Mouse (Mus musculus): ENCODE data around the gene Lactb.

The Lactb gene

GRCm38 (mm10) chr9:66975239-66975645, at the start of gene Lactb:
TSS of gene Lactb (minus strand) at chr9:66975484.
- peak; percentile 95 to 96 for DNase-seq

DNA sequence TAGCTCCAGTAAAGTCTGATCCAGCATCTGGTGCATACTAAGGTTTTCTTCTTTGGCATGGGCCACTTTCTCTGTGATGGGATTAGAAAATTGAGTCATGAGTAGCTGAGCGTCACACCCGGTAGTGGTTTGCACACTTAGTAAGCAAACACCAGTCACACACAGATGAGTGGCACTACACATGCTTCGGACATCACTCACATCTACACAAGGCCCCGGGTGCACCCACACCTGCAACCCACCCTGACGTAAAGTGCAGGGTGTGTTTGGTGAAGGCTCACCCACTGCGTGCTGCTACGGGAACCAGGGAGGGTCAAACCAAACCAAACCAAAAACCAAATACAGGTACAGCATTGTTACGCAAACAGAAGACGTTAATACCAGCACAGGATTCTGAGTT, 48.1 kb upstream of the Lactb start:
- peak; percentile 47 to 65 for DNase-seq

- no peak for DNase-seq
Observed at GRCm38 (mm10) chr9:67020063-67020462, 44.8 kb upstream of the Lactb start.

DNA sequence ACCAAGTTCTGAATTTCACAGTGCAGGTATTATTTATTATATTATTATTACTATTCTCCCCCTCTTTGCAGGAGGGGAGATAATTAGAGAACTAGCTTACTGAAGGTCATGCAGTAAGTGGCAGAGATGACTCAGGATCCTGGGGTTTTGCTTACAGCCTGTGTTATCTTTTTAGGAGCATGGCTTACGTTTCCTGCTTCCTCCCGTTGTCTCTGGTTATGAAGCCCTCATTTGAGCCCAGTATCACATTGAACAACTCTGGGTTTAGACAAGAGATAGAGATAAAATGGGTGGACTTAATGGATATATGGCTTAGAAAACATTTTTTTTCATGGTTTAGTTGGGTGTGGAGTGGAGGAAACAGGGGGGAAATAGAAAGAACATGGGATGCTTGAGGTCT, 38.2 kb upstream of the Lactb start:
- DNase-seq, result no peak

DNA sequence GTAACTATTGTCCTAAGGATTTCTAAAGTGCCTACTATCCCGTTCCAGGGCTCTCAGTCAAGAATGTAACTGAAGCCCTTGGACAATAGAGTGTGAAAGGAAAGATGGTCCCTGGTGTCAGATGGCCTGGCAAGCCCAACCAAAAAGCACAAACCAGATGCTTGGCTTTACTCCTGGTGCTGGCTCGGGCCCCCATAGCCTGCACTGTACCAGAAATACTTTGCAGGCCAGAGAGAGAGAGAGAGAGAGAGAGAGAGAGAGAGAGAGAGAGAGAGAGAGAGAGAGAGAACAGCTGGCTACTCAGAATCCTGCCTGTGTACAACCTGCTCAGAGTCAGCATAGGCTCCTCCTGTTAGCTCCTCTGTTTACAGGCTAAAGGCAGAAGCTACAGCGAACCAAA, 37.2 kb upstream of the Lactb start:
- DNase-seq, result peak; percentile 39 to 42

DNA sequence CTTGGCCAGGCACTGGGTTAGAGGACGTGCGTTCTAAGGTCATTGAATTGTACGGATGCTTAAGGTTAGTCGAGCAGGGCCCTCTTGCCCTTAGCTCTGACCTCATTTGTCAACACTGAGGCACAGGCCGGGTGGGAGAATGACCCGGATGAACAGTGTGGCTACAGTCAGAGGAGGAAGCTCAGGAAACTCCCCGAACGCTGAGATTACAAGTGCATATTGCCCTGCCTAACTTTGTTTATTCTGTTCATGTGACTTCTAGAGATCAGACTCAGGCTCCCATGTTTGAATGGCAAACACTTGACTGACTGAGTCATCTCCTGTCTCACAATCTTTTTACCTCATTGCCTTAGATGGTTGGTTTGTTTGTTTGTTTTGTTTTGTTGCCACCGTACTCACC, 36.2 kb upstream of the Lactb start:
- DNase-seq, result peak; percentile 58 to 76

GRCm38 (mm10) chr9:67008781-67009180, 33.5 kb upstream of the Lactb start:
- DNase-seq, result no peak

DNA sequence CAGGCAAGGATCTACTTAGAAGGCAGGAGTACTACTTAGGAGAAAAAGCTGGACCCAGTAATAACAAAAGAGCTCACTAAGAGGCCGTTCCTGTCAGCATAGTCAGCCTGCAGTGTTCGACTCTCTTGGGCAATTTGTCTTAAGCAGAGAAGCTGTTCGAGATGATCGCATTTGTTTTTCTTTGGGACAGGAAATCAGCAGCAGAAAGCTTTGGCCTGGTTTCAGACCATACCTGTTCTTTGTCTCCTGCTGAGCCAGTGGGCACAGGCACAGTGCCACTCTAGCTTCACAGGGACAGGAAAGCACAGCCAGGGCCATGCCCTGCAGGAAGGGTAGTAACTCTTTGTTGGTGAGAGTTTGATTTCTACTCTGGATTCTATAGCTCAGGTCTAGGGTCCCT, 31.1 kb upstream of the Lactb start:
- no peak for DNase-seq

DNA sequence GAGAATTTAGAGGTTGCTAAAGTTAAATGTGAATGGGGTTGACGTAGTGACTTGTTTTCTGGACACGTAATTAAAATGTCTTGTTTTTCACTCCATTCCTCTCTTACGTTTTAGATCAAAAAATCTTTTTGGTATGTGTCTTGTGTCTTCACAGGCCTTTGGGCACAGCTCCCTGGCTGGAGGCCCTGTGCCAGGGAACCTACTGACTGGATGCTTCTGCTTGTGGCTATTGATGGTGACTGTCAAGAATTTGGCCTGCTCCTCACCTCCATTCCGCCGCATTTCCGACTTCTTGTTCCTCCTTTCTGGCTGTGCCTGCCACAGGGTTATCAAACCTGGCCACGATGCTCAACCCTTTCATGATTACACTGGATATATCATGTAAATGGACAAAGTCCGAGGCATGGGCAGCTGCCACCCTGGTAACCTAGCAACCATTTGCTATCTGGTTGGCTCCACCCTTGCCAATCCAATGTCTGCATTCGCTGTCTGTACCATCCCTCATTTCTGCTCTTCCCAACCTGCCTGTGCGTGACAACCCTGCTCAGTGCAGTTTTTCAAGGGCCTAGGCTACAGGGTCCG, 30.0 kb upstream of the Lactb start:
- DNase-seq, result no peak

- no peak for DNase-seq
Observed at GRCm38 (mm10) chr9:67003656-67004055, 28.4 kb upstream of the Lactb start.

- DNase-seq, result no peak
Observed at GRCm38 (mm10) chr9:67003156-67003555, 27.9 kb upstream of the Lactb start.

GRCm38 (mm10) chr9:67001506-67001905, 26.2 kb upstream of the Lactb start:
- DNase-seq, result no peak

- peak; percentile 80 to 84 for DNase-seq
Observed at GRCm38 (mm10) chr9:67001050-67001449, 25.8 kb upstream of the Lactb start.

GRCm38 (mm10) chr9:66999698-67000097, 24.4 kb upstream of the Lactb start:
- no peak for DNase-seq

- peak in 1 of 2 experiments; percentile 33 for DNase-seq
Observed at GRCm38 (mm10) chr9:66991750-66992410, 16.6 kb upstream of the Lactb start.

DNA sequence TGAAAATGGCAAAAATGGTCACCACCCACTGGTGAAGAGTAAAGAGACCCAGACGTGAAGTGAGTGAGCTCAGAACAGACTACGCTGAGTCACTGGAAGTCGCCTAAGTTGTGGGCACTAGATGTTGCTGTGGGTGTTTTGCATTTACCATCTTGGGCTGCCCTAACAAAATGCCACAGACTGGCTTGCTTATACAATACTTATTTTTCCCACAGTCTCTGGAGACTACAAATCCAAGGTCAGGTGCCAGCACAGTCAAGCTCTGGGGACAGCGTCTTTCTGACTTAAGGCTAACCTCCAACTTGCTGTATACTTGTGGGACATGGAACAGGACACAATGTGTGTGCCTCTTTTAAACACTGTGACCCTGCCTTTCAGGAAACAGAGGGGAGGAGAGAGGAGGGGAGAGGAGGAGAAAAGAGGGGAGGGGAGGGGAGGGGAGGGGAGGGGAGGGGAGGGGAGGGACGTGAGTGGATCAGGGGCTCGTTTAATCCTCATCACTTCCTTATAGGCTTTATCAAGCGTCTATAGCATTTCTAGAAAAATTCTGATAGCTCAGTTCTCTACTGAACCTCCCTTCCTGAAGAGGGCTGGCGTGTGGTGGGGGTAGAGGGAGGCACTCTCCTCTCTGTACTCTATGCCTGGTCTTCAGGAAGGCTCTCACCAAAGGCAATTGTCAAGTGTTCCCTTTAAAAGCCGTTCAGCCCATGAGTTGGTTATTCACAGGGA, 15.9 kb upstream of the Lactb start:
- no peak for DNase-seq

DNA sequence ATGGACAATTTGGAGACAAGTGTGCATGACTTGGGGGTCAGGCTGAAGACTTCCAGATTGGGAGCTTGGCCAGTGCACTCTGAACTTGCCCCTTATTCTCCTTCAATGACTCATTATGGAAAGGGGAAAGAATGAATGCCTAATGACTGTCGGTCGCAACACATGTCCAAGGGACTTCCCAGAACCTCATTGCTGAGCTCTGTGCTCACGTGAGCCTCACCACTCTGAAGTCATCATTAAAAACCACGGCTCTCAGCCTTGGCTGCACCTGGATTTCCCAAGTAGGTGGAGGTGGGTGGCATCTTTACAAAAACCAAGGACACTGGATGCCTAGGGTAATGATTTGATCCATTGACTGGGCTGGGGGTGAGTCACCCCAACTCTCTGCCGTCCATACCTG, 14.8 kb upstream of the Lactb start:
- DNase-seq, result no peak

DNA sequence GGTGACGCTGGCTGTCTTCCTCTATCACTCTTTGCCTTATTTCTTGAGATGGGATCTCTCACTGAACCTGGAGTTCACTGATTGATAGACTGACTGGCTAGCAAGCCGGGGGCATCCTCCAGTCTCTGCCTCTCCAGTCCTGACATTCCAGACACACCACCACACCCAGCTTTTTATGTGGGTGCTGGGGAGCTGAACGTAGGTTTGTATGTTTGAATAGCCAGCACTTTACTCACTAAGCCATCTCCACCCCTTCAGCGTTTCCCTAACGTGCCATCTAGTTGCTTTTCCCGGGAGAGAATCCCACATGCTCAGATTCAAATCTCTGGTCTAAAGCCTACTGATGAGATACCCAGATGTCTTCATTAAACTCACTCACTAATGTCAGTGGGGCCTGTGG, 14.3 kb upstream of the Lactb start:
- no peak for DNase-seq

GRCm38 (mm10) chr9:66988888-66989414, 13.7 kb upstream of the Lactb start:
- DNase-seq, result no peak

DNA sequence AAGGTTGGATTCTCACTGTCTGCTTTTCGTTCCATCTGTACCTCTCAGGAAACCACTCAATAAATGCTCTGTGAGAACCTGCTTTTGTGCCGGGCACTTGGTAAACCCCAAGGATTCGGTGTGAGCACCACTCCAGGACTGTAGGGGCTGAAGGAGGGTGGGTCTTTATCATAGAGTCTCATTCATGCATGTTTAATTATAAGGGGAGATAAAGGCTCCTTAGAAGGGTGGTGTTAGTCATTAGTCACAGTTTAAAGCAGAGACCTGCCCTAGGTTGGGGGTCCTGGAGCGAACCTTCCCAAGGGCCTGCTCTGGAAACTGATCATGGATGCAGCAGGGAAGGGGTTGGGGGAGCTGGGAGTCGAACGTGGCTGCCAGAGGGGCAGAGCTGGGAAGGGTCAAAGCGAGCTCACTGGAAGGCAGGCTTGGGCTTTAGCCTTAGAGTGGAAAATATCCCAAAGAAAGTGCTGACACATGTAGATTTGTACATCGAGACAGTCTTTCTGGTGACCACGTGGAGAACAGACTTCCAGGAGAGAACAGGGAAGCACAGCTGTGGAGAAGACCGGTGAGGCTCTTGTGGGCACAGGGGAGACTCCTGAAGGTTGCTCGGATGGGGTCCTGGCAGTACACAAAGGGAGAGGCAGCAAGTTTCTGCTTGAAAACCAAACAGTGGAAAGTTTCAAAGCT, 13.1 kb upstream of the Lactb start:
- DNase-seq, result no peak

DNA sequence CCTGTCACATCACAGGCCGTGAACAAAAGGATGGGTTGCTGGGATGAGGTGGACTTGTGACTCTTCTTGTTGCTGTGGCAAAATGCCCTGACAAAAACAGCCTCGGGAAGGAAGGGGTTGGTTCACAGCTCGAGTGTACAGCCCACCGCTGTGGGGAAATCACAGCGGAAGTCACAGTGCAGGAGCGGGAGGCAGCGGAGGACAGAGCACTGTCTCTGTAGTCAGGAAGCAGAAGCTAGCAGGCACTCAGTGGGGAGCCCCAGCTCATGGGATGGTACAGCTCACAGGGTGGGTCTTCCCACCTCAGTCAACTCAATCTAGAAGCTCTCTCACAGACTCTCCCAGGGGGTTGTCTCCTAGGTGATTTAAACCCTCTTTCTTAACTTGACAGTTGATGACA, 10.1 kb upstream of the Lactb start:
- DNase-seq, result no peak

- DNase-seq, result no peak
Observed at GRCm38 (mm10) chr9:66982085-66982484, 6.8 kb upstream of the Lactb start.

DNA sequence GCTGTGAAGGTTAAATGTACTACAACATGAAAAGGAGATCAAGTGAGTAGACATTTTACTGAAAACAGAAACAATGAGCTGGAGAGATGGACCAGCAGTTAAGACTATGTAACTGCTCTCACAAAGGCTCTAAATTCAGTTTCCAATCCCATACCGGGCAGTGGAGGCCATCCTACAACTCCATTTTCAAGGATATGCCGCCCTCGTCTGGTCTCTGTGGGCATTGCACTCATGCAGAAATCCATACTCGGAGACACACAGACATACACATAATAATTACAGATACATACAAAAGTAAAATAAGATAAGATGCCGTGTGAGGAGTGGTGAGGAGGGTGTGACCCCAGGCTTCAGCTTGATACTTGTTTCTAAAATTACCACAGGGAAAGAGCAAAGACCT, 5.2 kb upstream of the Lactb start:
- peak; percentile 58 to 62 for DNase-seq
